ENCODE assay signal across 8 mouse cellular contexts in the genomic region with DNA sequence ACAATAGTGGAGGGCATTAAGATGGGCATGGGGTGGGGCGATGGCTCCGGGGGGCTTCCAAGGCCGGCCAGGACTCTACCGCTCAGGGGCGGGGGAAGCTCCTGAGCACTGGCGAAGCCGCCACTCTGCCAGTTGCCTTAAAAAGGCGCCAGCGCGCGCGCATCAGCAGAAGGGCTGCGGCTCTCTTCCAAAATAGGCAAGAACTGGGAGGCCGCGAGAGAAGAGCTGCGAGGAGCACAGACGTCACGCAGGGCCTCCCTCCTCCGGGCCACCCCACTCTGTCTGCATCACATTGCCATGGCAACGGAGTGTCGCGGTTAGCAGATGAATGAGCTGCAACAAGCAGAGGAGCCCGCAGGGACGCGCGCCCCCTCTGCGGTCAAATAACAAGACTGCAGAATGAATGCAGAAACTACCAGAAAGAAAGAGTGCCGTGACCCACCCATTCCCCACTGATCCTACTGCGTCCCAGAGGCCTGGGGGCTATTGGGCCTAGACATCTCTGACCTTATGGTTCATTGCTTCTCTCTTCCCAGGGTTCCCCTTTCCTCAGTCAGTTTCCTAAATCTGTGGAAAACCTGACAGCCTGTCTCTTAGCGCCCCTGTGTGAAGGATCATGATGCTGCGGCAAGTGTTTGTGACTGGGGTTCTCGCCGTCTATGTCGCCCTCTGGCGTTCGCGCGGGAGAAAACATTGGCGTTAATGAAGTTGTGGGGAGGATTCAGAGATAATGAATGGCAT. TPM values are rescaled to one million over a fixed set of nuclear protein-coding genes. Genes with fewer than 3 reads are reported as not detected.
DNase-seq lines count a peak whose midpoint lies in the region; ATAC-seq and TF ChIP-seq lines count a peak whose summit lies in the region.

No protein-coding gene starts in this region.

- peak overlapping the region; percentile 25 for H3K9ac ChIP-seq in hindbrain, postnatal 0 days (replicated peaks; ENCODE audit: low read length)

- H3K4me1 ChIP-seq in hindbrain, postnatal 0 days (ENCODE audit: insufficient read depth, low read length), result peaks cover 16% of the 10 kb centered on the region; the same call in 1 of the 2 replicates
- H3K4me1 ChIP-seq in megakaryocyte, embryonic 14.5 days, result peaks cover 37% of the 10 kb centered on the region

- under 1% methylated on average over 38 of the region's 39 CpGs for WGBS in hindbrain, postnatal 0 days

- peak overlapping the region; percentile 26 for H3K4me3 ChIP-seq in hindbrain, postnatal 0 days (ENCODE audit: low read length)
- peak overlapping the region; percentile 26 for H3K4me3 ChIP-seq in left cerebral cortex, adult 2 months
- peak overlapping the region; percentile 83 for H3K4me3 ChIP-seq in megakaryocyte, embryonic 14.5 days (replicated peaks)

- H3K36me3 ChIP-seq in hindbrain, postnatal 0 days (ENCODE audit: insufficient read depth, low read length), result no peaks in the 10 kb centered on the region
- no peaks in the 10 kb centered on the region for H3K36me3 ChIP-seq in megakaryocyte, embryonic 14.5 days (replicated peaks; ENCODE audit: low read length)

- peak overlapping the region; percentile 71 for H3K27ac ChIP-seq in hindbrain, postnatal 0 days
- H3K27ac ChIP-seq in left cerebral cortex, adult 2 months, result peak overlapping the region; percentile 90

- peak; percentile 99 for ATAC-seq in hindbrain, postnatal 0 days

- peak; percentile 91 for TF ChIP-seq CTCF in hindbrain, postnatal 0 days (IDR thresholded peaks at IDR 0.05; ENCODE audit: low read depth)
- peak; percentile 86 for TF ChIP-seq CTCF in left cerebral cortex, adult 2 months (IDR thresholded peaks at IDR 0.05)

- peak; percentile 92 for DNase-seq in T-cell, adult 2 months (ENCODE audit: low spot score)
- peak; percentile 87 to 90 for DNase-seq in cerebellum, postnatal 36 days
- DNase-seq in gastrocnemius, adult 18-20 months (ENCODE audit: low spot score), result peak; percentile 76
- DNase-seq in hindbrain, postnatal 0 days (ENCODE audit: low spot score), result peak; percentile 97
- DNase-seq in left cerebral cortex, adult 2 months (ENCODE audit: extremely low spot score in 1 of 2, low spot score in 2 of 2), result peak; percentile 90 to 94
- DNase-seq in right cerebral cortex, adult 2 months (ENCODE audit: low spot score in 2 of 2), result peak; percentile 96
- peak; percentile 63 for DNase-seq in urinary bladder, adult 2 months (ENCODE audit: low spot score)

- no peaks in the 10 kb centered on the region for H3K9me3 ChIP-seq in hindbrain, postnatal 0 days (ENCODE audit: low read length)
- peaks cover 8% of the 10 kb centered on the region for H3K9me3 ChIP-seq in megakaryocyte, embryonic 14.5 days

- intact Hi-C loops in left cerebral cortex, adult 2 months (cut with DNase I), result loop anchor here (1.0 kb wide), 3 partner anchors 13 to 40 kb away; a partner anchor contains a TSS

- no peaks in the 10 kb centered on the region for H3K27me3 ChIP-seq in hindbrain, postnatal 0 days (ENCODE audit: insufficient read depth, low read length)
- H3K27me3 ChIP-seq in megakaryocyte, embryonic 14.5 days (replicated peaks), result peaks cover 59% of the 10 kb centered on the region

- H3K4me2 ChIP-seq in hindbrain, postnatal 0 days (ENCODE audit: low read depth, low read length), result peak overlapping the region; percentile 55

RNA-seq across cellular contexts. Expression of a gene that starts 11.7 kb away (rescaled TPM):
- total RNA-seq in gastrocnemius, adult 18-20 months (2021), result not detected
- total RNA-seq in hindbrain, postnatal 0 days (2014; rRNA removed), result 1.9 and 3.0 TPM in 2 replicates
- polyA plus RNA-seq in hindbrain, postnatal 0 days (2015; fragmentation: Nextera tagmentation; extraction: Ambion mirVana), result 0.13 and 0.20 TPM in 2 replicates
- 10 to 100 TPM; 21.7 to 33.7 TPM for total RNA-seq in left cerebral cortex, adult 2 months (2021)
- polyA plus RNA-seq in megakaryocyte, embryonic 14.5 days (2012; ENCODE audit: insufficient read depth, low replicate concordance), result 1.1 TPM in 2 replicates
- 5.7 and 7.4 TPM in 2 replicates for polyA plus RNA-seq in urinary bladder, adult 2 months (2012; rRNA removed)

RNA-seq across cellular contexts. Expression of a gene that starts 21.8 kb away (rescaled TPM):
- total RNA-seq in gastrocnemius, adult 18-20 months (2021), result 1 to 10 TPM; 4.1 to 5.3 TPM
- total RNA-seq in hindbrain, postnatal 0 days (2014; rRNA removed), result 13.9 and 22.5 TPM in 2 replicates
- 15.5 and 16.3 TPM in 2 replicates for polyA plus RNA-seq in hindbrain, postnatal 0 days (2015; fragmentation: Nextera tagmentation; extraction: Ambion mirVana)
- total RNA-seq in left cerebral cortex, adult 2 months (2021), result 10 to 100 TPM; 16.6 to 16.7 TPM
- 0.58 and 0.94 TPM in 2 replicates for polyA plus RNA-seq in megakaryocyte, embryonic 14.5 days (2012; ENCODE audit: insufficient read depth, low replicate concordance)
- polyA plus RNA-seq in urinary bladder, adult 2 months (2012; rRNA removed), result 4.6 and 5.9 TPM in 2 replicates

RNA-seq across cellular contexts. Expression of a gene that starts 36.8 kb away (rescaled TPM):
- 10 to 100 TPM; 18.7 to 23.2 TPM for total RNA-seq in gastrocnemius, adult 18-20 months (2021)
- total RNA-seq in hindbrain, postnatal 0 days (2014; rRNA removed), result 166 and 178 TPM in 2 replicates
- polyA plus RNA-seq in hindbrain, postnatal 0 days (2015; fragmentation: Nextera tagmentation; extraction: Ambion mirVana), result 166 and 174 TPM in 2 replicates
- total RNA-seq in left cerebral cortex, adult 2 months (2021), result 100 to 1,000 TPM; 109 to 131 TPM
- polyA plus RNA-seq in megakaryocyte, embryonic 14.5 days (2012; ENCODE audit: insufficient read depth, low replicate concordance), result 1.3 and 2.0 TPM in 2 replicates
- 30.4 and 33.5 TPM in 2 replicates for polyA plus RNA-seq in urinary bladder, adult 2 months (2012; rRNA removed)

RNA-seq across cellular contexts. Expression of a gene that starts 36.9 kb away (rescaled TPM):
- total RNA-seq in gastrocnemius, adult 18-20 months (2021), result 1 to 10 TPM in 1 of 2 experiments, under 1 TPM in 1; 0.50 to 1.2 TPM
- total RNA-seq in hindbrain, postnatal 0 days (2014; rRNA removed), result 4.5 and 8.5 TPM in 2 replicates
- polyA plus RNA-seq in hindbrain, postnatal 0 days (2015; fragmentation: Nextera tagmentation; extraction: Ambion mirVana), result 2.4 and 3.0 TPM in 2 replicates
- total RNA-seq in left cerebral cortex, adult 2 months (2021), result 1 to 10 TPM; 4.9 to 5.8 TPM
- polyA plus RNA-seq in megakaryocyte, embryonic 14.5 days (2012; ENCODE audit: insufficient read depth, low replicate concordance), result not detected in 2 replicates
- 1.9 and 2.3 TPM in 2 replicates for polyA plus RNA-seq in urinary bladder, adult 2 months (2012; rRNA removed)

RNA-seq across cellular contexts. Expression of a gene that starts 39.3 kb away (rescaled TPM):
- 10 to 100 TPM; 14.8 to 15.3 TPM for total RNA-seq in gastrocnemius, adult 18-20 months (2021)
- 5.0 and 5.5 TPM in 2 replicates for total RNA-seq in hindbrain, postnatal 0 days (2014; rRNA removed)
- 22.5 and 22.6 TPM in 2 replicates for polyA plus RNA-seq in hindbrain, postnatal 0 days (2015; fragmentation: Nextera tagmentation; extraction: Ambion mirVana)
- total RNA-seq in left cerebral cortex, adult 2 months (2021), result 10 to 100 TPM; 26.9 to 28.8 TPM
- polyA plus RNA-seq in megakaryocyte, embryonic 14.5 days (2012; ENCODE audit: insufficient read depth, low replicate concordance), result 82.3 and 110 TPM in 2 replicates
- polyA plus RNA-seq in urinary bladder, adult 2 months (2012; rRNA removed), result 30.8 and 31.1 TPM in 2 replicates

Comparison
In these comparisons a context has a peak if more than half of its experiments do, and no peak if none do; other contexts are left out.
1. Peak in every context shown above with its lines: DNase-seq, ATAC-seq, H3K4me3 ChIP-seq and H3K27ac ChIP-seq.
2. H3K4me3 ChIP-seq: peak in every context shown above with its lines; median percentile 83 in megakaryocyte, embryonic 14.5 days; 26 in hindbrain, postnatal 0 days; 26 in left cerebral cortex, adult 2 months.